Mouse (Mus musculus) hindbrain, postnatal 0 days (tissue): ENCODE data around the gene P4ha2. TPM values are rescaled to one million over a fixed set of nuclear protein-coding genes. Genes with fewer than 3 reads are reported as not detected.

Experiments used
- ATAC-seq: fragments of 200-750 bp; cut with Nextera tagmentation; 2 replicates; pipeline ENCODE4 v1.8.0; 2017; ENCODE audit warnings: mild to moderate bottlenecking, moderate TSS enrichment, moderate library complexity
- DNase-seq: peaks from one replicate; pipeline ENCODE4 v3.0.0-alpha.2; 2015; ENCODE audit warnings: low spot score
- H3K27ac ChIP-seq: fragments of 300-500 bp; sonication (generic); 2 replicates; pipeline ENCODE4 v1.5.1; 2014; ENCODE audit warnings: mild to moderate bottlenecking
- H3K27me3 ChIP-seq: fragments of 300-500 bp; sonication (generic); 2 replicates; pipeline ENCODE4 v1.6.1; 2014; ENCODE audit warnings: low read length, mixed read lengths; ENCODE audit not compliant: insufficient read depth
- H3K36me3 ChIP-seq: fragments of 300-500 bp; sonication (generic); 2 replicates; pipeline ENCODE4 v1.6.1; 2014; ENCODE audit warnings: low read length, mixed read lengths; ENCODE audit not compliant: insufficient read depth
- H3K4me1 ChIP-seq: fragments of 300-500 bp; sonication (generic); 2 replicates; pipeline ENCODE4 v1.6.1; 2014; ENCODE audit warnings: antibody characterized with exemption, low read length, mixed read lengths; ENCODE audit not compliant: insufficient read depth
- H3K4me2 ChIP-seq: fragments of 300-500 bp; sonication (generic); 2 replicates; pipeline ENCODE4 v1.6.1; 2014; ENCODE audit warnings: low read depth, mild to moderate bottlenecking, low read length, moderate library complexity, mixed read lengths
- H3K4me3 ChIP-seq: fragments of 300-500 bp; sonication (generic); 2 replicates; pipeline ENCODE4 v1.5.1; 2014; ENCODE audit warnings: low read length
- H3K9ac ChIP-seq: fragments of 300-500 bp; sonication (generic); replicated peaks from 2 replicates; pipeline ENCODE4 v1.6.1; 2014; ENCODE audit warnings: mild to moderate bottlenecking, low read length, moderate library complexity, mixed read lengths
- H3K9me3 ChIP-seq: fragments of 300-500 bp; sonication (generic); 2 replicates; pipeline ENCODE4 v1.6.1; 2016; ENCODE audit warnings: low read length, mixed read lengths
- CTCF ChIP-seq: IDR thresholded peaks from 2 replicates; pipeline ENCODE4 v1.5.1; 2016; ENCODE audit warnings: antibody characterized with exemption, control low read depth, low read depth
- WGBS: fragments of 180-500 bp; shearing (Covaris S2); extraction: QIAGEN DNeasy Blood & Tissue Kit; methylation state at CpG from one replicate; pipeline ENCODE4 v1.1.7; 2014; 5-methylcytosine and 5-hydroxymethylcytosine counted together
- polyA plus RNA-seq: library from polyadenylated mRNA; unstranded; fragments of >200 nt; fragmentation: Nextera tagmentation; extraction: Ambion mirVana; gene quantifications from 2 replicates; pipeline ENCODE4 v1.2.1, GENCODE M21; 2015
- total RNA-seq: library from RNA; depleted of rRNA; stranded (reverse); fragments of >200 nt; gene quantifications from 2 replicates; pipeline ENCODE4 v1.2.3, GENCODE M21; 2014

P4ha2 gene
- total and polyA plus RNA-seq, 2 experiments from 2014 or later = 9.0 to 9.7 TPM

DNA sequence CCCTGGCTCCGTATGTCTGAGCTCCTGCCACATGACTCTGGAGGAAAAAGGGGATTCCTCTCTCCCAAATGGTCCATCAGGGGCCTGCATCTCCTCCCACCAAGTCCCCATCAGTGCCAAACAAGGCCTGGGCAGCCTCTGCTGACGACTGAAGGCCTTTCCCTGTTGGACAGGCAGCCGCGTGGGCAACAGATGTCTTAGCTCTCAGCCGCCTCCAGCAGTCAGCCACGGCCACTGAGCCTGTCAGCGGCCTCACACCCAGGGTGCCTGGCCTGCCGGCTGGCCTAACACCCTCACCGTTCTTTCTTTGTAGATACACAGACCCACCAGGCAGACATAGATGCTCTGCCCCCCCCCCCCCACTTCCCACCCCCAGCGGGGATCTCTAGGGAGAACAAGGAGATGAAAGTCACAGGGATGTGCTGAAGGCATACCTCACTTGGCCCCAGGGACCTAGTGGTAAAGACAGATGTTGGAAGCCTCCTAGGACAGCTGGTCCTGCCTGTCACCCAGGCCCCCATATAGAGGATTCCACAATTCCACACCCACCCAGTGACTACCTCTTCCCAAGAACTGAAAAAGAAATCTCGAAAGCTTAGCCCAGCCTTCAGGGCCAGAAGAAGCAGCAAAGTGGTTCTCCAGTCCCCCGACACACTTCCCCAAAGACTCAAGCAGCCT, 32.4 kb upstream of the P4ha2 start:
- TF ChIP-seq CTCF = no peak
- WGBS = 30% methylated on average over 12 of the region's 12 CpGs
- Histone ChIP-seq H3K4me1 (peaks cover 8% of the 10 kb centered on the region; the same call in 1 of the 2 replicates), H3K4me3 (peak overlapping the region; percentile 52; the same call in 1 of the 2 replicates), H3K36me3 (no peaks in the 10 kb centered on the region), H3K27me3 (no peaks in the 10 kb centered on the region), H3K9ac (0 out of 2 replicates have a peak overlapping the region, but pooled peaks have one; percentile 51), H3K9me3 (no peaks in the 10 kb centered on the region), H3K27ac (peak overlapping the region; percentile 54; the same call in 1 of the 2 replicates), H3K4me2 (peak overlapping the region; percentile 83)
- DNase-seq (peak; percentile 56), ATAC-seq (peak; percentile 16; the same call in 1 of the 2 replicates)

DNA sequence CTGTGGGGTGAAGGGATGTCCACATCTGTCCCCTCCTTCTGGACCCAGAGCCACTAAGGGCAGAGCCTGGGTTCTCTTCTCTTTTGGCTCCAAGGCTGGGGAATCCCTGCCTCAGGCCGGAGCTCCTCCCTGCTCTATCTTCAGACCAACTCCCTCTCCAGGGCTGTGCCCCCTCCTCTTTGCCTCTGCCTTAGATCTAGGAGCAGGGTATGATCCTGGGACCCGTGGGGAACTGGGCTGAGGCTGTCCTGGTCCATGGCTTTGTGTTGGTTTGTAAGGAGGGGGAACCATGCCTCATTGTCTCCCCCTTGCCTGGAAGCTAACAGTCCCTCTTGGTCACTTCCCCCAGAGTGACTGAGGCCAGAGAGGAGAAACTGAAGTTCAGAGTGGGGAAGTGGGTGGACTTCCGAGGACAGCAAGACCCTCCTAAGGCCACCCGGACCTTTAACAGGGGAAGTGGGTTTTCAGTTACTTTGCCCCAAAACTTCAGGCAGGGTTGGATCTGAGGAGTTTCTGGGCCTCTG, 31.8 kb upstream of the P4ha2 start:
- ATAC-seq (no peak), DNase-seq (no peak)
- TF ChIP-seq CTCF = no peak
- H3K4me1 ChIP-seq = peaks cover 6% of the 10 kb centered on the region; the same call in 1 of the 2 replicates
- peak overlapping the region; percentile 52 for H3K4me3 ChIP-seq
- 37% methylated on average over 4 of the region's 4 CpGs for WGBS
- H3K27me3 ChIP-seq = no peaks in the 10 kb centered on the region
- peak overlapping the region; percentile 51; the same call in 1 of the 2 replicates for H3K9ac ChIP-seq
- peak overlapping the region; percentile 83 for H3K4me2 ChIP-seq
- H3K36me3 ChIP-seq = no peaks in the 10 kb centered on the region
- H3K27ac ChIP-seq = peak overlapping the region; percentile 54
- H3K9me3 ChIP-seq = no peaks in the 10 kb centered on the region

DNA sequence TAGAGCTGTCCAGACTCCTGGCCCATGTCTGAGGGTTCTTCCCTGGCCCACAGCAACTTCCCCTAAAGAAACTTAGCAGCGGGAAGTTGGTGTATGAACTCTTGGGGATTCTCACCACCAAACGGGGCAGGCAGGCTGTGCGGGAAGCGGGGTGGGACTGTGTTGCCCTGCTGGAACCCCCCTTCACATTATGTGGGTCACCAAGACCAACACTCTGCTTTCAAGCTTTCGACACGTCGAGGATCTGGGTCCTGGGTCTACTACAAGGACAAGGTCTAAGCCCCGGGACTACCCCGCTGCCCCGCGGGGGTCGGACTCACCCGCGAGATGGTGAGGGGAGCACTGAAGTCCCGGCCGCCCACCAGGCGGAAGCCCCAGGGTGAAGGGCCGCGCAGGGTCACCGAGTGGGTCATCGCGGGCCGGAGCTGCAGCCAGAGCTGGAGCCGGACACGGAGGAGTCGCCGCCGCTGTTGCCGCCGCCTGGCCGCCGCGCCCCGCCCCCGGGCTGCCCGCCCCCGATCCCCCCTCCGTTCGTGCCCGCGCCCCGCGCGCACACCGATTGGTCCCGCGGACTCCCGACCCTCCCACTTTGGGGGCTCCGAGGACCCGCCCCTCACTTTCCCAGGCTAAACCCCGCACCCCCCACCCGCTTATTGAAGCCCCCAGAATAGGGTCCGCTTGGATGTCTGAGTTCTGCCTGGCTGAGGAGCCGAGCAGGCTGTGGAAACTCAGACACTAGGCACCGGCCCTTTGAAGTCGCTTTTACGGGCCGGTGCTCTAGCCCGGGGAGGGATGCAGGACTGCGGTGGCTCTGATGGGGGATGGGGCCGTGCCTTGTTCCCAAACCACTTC, 31.1 kb upstream of the P4ha2 start, which contains the start of gene Pdlim4:
Pdlim4 (minus strand) TSS at position 495 of the 852 bp plus-strand sequence.
- TF ChIP-seq CTCF = no peak
- peak; percentile 73 for ATAC-seq

GRCm38 (mm10) chr11:54071726-54072445, 28.0 kb upstream of the P4ha2 start:
- no peaks in the 10 kb centered on the region for H3K9me3 ChIP-seq
- H3K4me1 ChIP-seq = peaks cover 6% of the 10 kb centered on the region; the same call in 1 of the 2 replicates
- no peaks in the 10 kb centered on the region for H3K36me3 ChIP-seq
- no peak for TF ChIP-seq CTCF
- WGBS = 73% methylated on average over 5 of the region's 5 CpGs
- no peak overlapping the region for H3K9ac ChIP-seq
- no peak for DNase-seq
- no peaks in the 10 kb centered on the region for H3K27me3 ChIP-seq
- no peak overlapping the region for H3K27ac ChIP-seq
- no peak overlapping the region for H3K4me2 ChIP-seq
- H3K4me3 ChIP-seq = no peak overlapping the region
- no peak for ATAC-seq

More for the DNA sequence above, 31.1 kb upstream of the P4ha2 start, which contains the start of gene Pdlim4:
- no peaks in the 10 kb centered on the region for H3K9me3 ChIP-seq
- H3K4me1 ChIP-seq = peaks cover 6% of the 10 kb centered on the region; the same call in 1 of the 2 replicates
- H3K27ac ChIP-seq = peak within 1 kb of the TSS; percentile 54
- peak; percentile 71 for DNase-seq
- 3% methylated on average over 58 of the region's 61 CpGs for WGBS
- H3K27me3 ChIP-seq = no peaks in the 10 kb centered on the region
- no peaks in the 10 kb centered on the region for H3K36me3 ChIP-seq
- peak within 1 kb of the TSS; percentile 51 for H3K9ac ChIP-seq
- peak within 1 kb of the TSS; percentile 83 for H3K4me2 ChIP-seq
- H3K4me3 ChIP-seq = peak within 1 kb of the TSS; percentile 52

GRCm38 (mm10) chr11:54073291-54073690, 26.6 kb upstream of the P4ha2 start:
- Histone ChIP-seq H3K4me3 (no peak overlapping the region), H3K9ac (no peak overlapping the region)
- WGBS = 44% methylated on average over 4 of the region's 4 CpGs

DNA sequence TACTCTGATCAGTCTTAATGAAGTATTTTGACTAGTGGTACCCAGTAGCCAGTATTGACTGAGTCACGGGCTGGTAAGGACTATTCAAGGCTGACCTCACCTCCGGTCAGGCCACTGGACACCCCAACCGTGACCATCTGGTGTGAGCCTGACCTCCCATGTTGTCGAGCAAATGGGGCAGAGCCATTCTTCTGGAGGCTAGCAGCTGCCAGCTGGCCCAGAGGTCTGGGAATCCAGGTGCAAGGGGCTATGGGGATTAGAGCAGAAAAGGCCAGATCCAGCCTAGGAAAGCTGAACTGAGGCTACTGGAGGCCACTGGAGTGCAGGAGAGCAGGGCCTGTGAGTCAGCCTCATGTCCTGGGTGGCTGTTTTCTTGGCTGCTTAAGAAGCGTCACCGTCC, 24.5 kb upstream of the P4ha2 start:
- ATAC-seq = peak; percentile 27; the same call in 1 of the 2 replicates
- H3K9me3 ChIP-seq = no peaks in the 10 kb centered on the region
- H3K4me1 ChIP-seq = no peaks in the 10 kb centered on the region
- 66% methylated on average over 6 of the region's 6 CpGs for WGBS
- H3K27me3 ChIP-seq = no peaks in the 10 kb centered on the region
- no peak overlapping the region for H3K27ac ChIP-seq
- no peak for TF ChIP-seq CTCF
- no peak for DNase-seq
- no peaks in the 10 kb centered on the region for H3K36me3 ChIP-seq
- no peak overlapping the region for H3K9ac ChIP-seq
- H3K4me2 ChIP-seq = no peak overlapping the region
- H3K4me3 ChIP-seq = no peak overlapping the region

More at GRCm38 (mm10) chr11:54073291-54073690, 26.6 kb upstream of the P4ha2 start:
- Histone ChIP-seq H3K27me3 (no peaks in the 10 kb centered on the region), H3K27ac (no peak overlapping the region), H3K9me3 (no peaks in the 10 kb centered on the region), H3K4me2 (no peak overlapping the region), H3K36me3 (no peaks in the 10 kb centered on the region), H3K4me1 (no peaks in the 10 kb centered on the region)
- DNase-seq (no peak), ATAC-seq (no peak)
- no peak for TF ChIP-seq CTCF
